Mouse (Mus musculus) liver, embryonic 16.5 days (tissue): ENCODE data around the gene Olig1. TPM values are rescaled to one million over a fixed set of nuclear protein-coding genes. Genes with fewer than 3 reads are reported as not detected.
"Not testable (repeated sequence)": the region's sequence is repeated elsewhere in the genome, so short reads cannot be mapped to it uniquely, and the experiment has no call there.

Experiments
- ATAC-seq: fragments of 200-750 bp; cut with Nextera tagmentation; 2 replicates; pipeline ENCODE4 v1.8.0; 2017; ENCODE audit warnings: low read depth, mild to moderate bottlenecking, moderate number of reproducible peaks, moderate library complexity
- H3K27ac ChIP-seq: fragments of 300-500 bp; sonication (generic); 2 replicates; pipeline ENCODE4 v1.5.1; 2014; ENCODE audit warnings: mild to moderate bottlenecking, low read length
- H3K27me3 ChIP-seq: fragments of 300-500 bp; sonication (generic); 2 replicates; pipeline ENCODE4 v1.6.1; 2014; ENCODE audit warnings: low read depth, low read length, mixed read lengths; ENCODE audit not compliant: control insufficient read depth, insufficient read depth
- H3K36me3 ChIP-seq: fragments of 300-500 bp; sonication (generic); 2 replicates; pipeline ENCODE4 v1.6.1; 2014; ENCODE audit warnings: mild to moderate bottlenecking; ENCODE audit not compliant: control insufficient read depth, insufficient read depth
- H3K4me1 ChIP-seq: fragments of 300-500 bp; sonication (generic); 2 replicates; pipeline ENCODE4 v1.6.1; 2014; ENCODE audit warnings: low read depth, low read length, mixed read lengths; ENCODE audit not compliant: control insufficient read depth
- H3K4me2 ChIP-seq: fragments of 300-500 bp; sonication (generic); 2 replicates; pipeline ENCODE4 v1.6.1; 2014; ENCODE audit warnings: low read depth, low read length, mixed read lengths
- H3K4me3 ChIP-seq: fragments of 300-500 bp; sonication (generic); 2 replicates; pipeline ENCODE4 v1.5.1; 2014; ENCODE audit warnings: low read depth, mild to moderate bottlenecking, low read length
- H3K9ac ChIP-seq: fragments of 300-500 bp; sonication (generic); 2 replicates; pipeline ENCODE4 v1.6.1; 2014; ENCODE audit warnings: low read depth, low read length
- H3K9me3 ChIP-seq: fragments of 300-500 bp; sonication (generic); replicated peaks from 2 replicates; pipeline ENCODE4 v1.6.1; 2016; ENCODE audit warnings: low read length; ENCODE audit not compliant: control insufficient read depth
- WGBS: fragments of 180-500 bp; shearing (Covaris S2); extraction: QIAGEN DNeasy Blood & Tissue Kit; methylation state at CpG from one replicate; pipeline ENCODE4 v1.1.7; 2014; ENCODE audit not compliant: insufficient replicate concordance; 5-methylcytosine and 5-hydroxymethylcytosine counted together
- polyA plus RNA-seq: library from polyadenylated mRNA; unstranded; fragments of >200 nt; fragmentation: Nextera tagmentation; extraction: Ambion mirVana; gene quantifications from 2 replicates; pipeline ENCODE4 v1.2.1, GENCODE M21; 2015

The Olig1 gene
- polyA plus RNA-seq, 1 experiment from 2014 or later, result 0.05 TPM

GRCm38 (mm10) chr16:91233241-91233944 is 36.2 kb upstream of the Olig1 start:
- H3K9ac ChIP-seq, result no peak overlapping the region
- H3K4me3 ChIP-seq, result no peak overlapping the region
- H3K4me2 ChIP-seq, result no peak overlapping the region
- H3K27me3 ChIP-seq, result peaks cover 87% of the 10 kb centered on the region
- H3K9me3 ChIP-seq, result no peaks in the 10 kb centered on the region
- ATAC-seq, result no peak
- H3K36me3 ChIP-seq, result no peaks in the 10 kb centered on the region
- 15% methylated on average over 11 of the region's 11 CpGs for WGBS
- H3K4me1 ChIP-seq, result no peaks in the 10 kb centered on the region
- H3K27ac ChIP-seq, result no peak overlapping the region

GRCm38 (mm10) chr16:91239024-91239423 is 30.5 kb upstream of the Olig1 start:
- WGBS, result 22% methylated on average over 4 of the region's 4 CpGs

DNA sequence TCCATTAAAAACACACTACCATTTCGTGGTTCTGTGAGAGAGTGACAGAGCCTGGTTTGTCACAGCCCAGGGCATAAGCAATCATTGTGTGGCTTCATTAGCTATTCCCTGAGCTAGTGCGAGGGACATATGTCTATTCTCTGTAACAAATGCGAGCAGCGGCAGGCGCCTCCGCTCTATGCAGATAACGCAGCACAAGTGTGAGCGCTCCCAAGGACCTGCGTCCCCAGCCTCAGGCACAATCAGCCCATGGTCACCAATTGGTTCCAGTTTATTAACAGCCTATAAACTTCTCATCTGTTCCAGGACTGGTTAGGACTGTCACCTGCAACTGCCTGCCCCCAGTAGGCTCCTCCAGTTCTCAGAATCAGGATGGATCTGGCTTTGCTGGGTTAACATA is 23.3 kb upstream of the Olig1 start:
- no peaks in the 10 kb centered on the region for H3K4me1 ChIP-seq
- H3K27ac ChIP-seq, result no peak overlapping the region
- H3K4me2 ChIP-seq, result no peak overlapping the region
- no peak overlapping the region for H3K4me3 ChIP-seq
- H3K36me3 ChIP-seq, result no peaks in the 10 kb centered on the region
- H3K9ac ChIP-seq, result no peak overlapping the region
- ATAC-seq, result no peak
- WGBS, result 73% methylated on average over 9 of the region's 9 CpGs
- no peaks in the 10 kb centered on the region for H3K9me3 ChIP-seq
- H3K27me3 ChIP-seq, result peaks cover 4% of the 10 kb centered on the region; the same call in 1 of the 2 replicates

More at GRCm38 (mm10) chr16:91239024-91239423, 30.5 kb upstream of the Olig1 start:
- H3K27ac ChIP-seq, result no peak overlapping the region
- H3K4me1 ChIP-seq, result no peaks in the 10 kb centered on the region
- H3K4me3 ChIP-seq, result no peak overlapping the region
- H3K27me3 ChIP-seq, result peaks cover 37% of the 10 kb centered on the region
- H3K9me3 ChIP-seq, result no peaks in the 10 kb centered on the region
- no peak overlapping the region for H3K9ac ChIP-seq
- no peaks in the 10 kb centered on the region for H3K36me3 ChIP-seq
- H3K4me2 ChIP-seq, result no peak overlapping the region
- ATAC-seq, result peak; percentile 88

DNA sequence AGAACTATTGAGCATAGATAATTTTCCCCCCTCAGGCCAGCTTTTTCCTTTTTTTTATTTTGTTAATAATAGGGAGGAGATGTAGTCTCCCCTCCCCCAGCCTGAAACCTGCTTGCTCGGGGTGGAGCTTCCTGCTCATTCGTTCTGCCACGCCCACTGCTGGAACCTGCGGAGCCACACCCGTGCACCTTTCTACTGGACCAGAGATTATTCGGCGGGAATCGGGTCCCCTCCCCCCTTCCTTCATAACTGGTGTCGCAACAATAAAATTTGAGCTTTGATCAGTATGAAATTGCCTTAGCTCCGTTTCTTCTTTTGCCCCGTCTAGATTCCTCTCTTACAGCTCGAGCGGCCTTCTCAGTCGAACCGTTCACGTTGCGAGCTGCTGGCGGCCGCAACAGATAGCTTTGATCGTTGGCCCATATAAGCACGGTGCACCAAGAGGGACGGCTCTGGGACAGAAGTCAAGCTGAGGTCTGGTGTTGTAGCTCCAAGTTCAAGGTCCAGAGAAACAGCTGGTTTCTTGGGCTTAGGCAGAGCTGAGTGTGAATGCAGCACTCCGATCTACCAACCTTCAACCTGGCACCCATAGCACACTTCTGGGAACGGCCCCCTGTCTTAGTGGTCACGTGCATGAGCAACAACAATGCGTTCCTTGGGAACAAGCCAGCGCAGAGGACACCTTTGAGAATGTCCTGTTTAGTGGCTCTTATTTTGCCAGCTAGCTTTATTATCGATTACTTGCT is 14.0 kb upstream of the Olig1 start:
- H3K4me1 ChIP-seq, H3K9me3 ChIP-seq, H3K9ac ChIP-seq, H3K4me2 ChIP-seq, ATAC-seq, H3K4me3 ChIP-seq, H3K36me3 ChIP-seq, H3K27ac ChIP-seq: not testable (repeated sequence)
- WGBS, result 14% methylated on average over 19 of the region's 28 CpGs
- H3K27me3 ChIP-seq, result peaks cover 24% of the 10 kb centered on the region

DNA sequence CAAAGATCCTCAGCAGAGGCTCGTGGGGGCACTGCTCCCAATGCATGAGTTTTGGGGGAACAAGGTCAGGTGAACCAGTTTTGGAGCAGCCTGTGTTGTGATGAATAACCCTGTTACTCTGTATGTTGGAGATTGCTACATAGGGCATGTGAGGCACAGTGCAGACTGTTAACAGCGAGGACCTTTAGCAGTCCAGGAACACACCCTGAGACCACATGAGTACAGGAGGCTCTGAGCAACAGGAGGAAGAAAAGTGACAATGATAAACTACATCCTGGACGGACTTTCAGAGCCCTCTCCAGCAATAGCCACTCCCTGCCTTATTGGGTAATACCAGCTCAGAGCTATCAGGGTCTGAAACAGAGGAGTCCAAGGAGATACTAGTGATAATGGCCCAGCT is 10.6 kb upstream of the Olig1 start:
- H3K9ac ChIP-seq, result no peak overlapping the region
- 23% methylated on average over 3 of the region's 3 CpGs for WGBS
- peaks cover 30% of the 10 kb centered on the region for H3K27me3 ChIP-seq
- no peak overlapping the region for H3K4me2 ChIP-seq
- H3K36me3 ChIP-seq, result no peaks in the 10 kb centered on the region
- no peaks in the 10 kb centered on the region for H3K4me1 ChIP-seq
- H3K27ac ChIP-seq, result no peak overlapping the region
- no peak overlapping the region for H3K4me3 ChIP-seq
- H3K9me3 ChIP-seq, result no peaks in the 10 kb centered on the region
- ATAC-seq, result no peak

DNA sequence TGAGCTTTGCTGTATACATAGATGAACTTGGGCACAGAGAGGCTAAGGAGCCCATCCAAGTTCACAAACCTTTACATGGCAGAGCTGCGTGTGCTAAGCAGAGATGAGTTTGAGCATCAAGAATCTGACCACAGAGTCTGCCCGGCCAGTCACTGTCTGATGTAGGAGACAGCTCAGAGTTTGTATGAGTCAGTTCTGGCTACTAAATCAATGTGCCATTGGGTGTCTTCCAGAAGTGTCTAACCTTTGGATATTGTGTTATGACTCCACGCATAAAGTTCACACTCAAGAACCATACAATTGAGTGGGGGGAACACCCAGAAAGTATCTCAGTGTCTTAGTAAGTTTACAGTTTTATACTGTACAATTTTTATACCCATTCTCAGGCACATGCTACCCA is 8.7 kb upstream of the Olig1 start:
- no peak for ATAC-seq
- no peaks in the 10 kb centered on the region for H3K36me3 ChIP-seq
- 65% methylated on average over 3 of the region's 3 CpGs for WGBS
- no peaks in the 10 kb centered on the region for H3K9me3 ChIP-seq
- no peak overlapping the region for H3K27ac ChIP-seq
- H3K4me1 ChIP-seq, result no peaks in the 10 kb centered on the region
- peaks cover 31% of the 10 kb centered on the region for H3K27me3 ChIP-seq
- no peak overlapping the region for H3K4me2 ChIP-seq
- H3K4me3 ChIP-seq, result no peak overlapping the region
- no peak overlapping the region for H3K9ac ChIP-seq

DNA sequence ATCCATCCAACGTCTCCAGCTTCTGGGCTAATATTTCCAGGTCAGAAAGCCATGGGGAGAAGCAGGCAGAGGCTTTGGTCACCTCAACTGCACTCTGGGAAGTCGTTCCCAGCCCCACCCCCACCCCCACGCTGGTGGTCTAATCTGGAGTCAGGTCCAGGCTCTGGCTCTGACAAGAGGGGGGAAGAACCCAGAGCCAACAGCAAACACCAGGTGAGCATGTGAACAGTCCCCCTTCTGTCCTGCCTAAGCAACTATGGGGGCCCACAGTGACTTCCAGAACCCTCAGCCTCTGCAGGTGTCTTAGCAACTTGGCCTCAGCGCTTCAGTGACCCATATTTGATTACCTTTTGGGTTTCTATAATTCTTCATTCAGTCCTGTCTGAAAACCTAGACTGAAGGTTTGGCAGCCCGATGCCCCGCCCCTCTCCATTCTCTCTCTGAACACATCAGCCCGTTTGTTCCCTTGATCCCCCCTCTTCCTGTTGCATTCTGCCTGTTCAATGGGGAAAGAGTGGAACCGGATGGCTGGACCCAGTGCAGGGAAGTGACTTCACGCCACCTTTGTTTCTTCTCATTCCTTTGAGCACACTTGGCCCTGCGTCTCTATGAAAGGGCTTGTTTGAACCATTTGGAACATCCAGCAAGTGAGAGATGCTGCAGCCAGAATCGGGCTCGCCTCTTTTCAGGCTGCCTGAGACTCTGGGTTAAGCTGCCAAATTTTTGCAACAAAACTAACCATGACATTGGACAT is 6.9 kb upstream of the Olig1 start:
- no peak overlapping the region for H3K4me2 ChIP-seq
- H3K9me3 ChIP-seq, result no peaks in the 10 kb centered on the region
- no peaks in the 10 kb centered on the region for H3K36me3 ChIP-seq
- H3K9ac ChIP-seq, result no peak overlapping the region
- no peak overlapping the region for H3K27ac ChIP-seq
- WGBS, result 24% methylated on average over 12 of the region's 12 CpGs
- peaks cover 28% of the 10 kb centered on the region for H3K27me3 ChIP-seq
- no peak overlapping the region for H3K4me3 ChIP-seq
- no peaks in the 10 kb centered on the region for H3K4me1 ChIP-seq
- ATAC-seq, result no peak

DNA sequence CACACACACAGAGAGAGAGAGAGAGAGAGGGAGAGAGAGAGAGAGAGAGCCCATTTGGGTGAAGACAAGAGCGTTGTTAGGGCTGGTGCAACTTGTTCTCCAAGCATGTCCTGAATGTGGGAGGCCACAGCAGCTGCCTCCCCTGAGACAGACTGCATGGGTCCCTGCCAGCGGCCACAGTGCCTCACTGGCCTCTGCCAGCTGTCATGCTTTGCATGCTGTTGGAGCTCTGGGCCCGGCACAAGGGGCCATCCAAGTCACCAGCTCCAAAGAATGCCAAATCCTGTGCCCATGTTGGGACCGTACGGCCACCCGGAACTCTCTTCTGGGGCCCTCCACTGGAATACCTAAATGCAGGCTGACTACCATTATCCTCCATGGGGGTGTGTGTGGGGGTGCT is 3.6 kb upstream of the Olig1 start:
- WGBS, result 70% methylated on average over 6 of the region's 6 CpGs

More for the DNA sequence above, 3.6 kb upstream of the Olig1 start:
- H3K4me1 ChIP-seq, result peaks cover 3% of the 10 kb centered on the region; the same call in 1 of the 2 replicates
- H3K9ac ChIP-seq, result no peak overlapping the region
- ATAC-seq, result no peak
- no peaks in the 10 kb centered on the region for H3K36me3 ChIP-seq
- H3K4me2 ChIP-seq, result no peak overlapping the region
- no peaks in the 10 kb centered on the region for H3K9me3 ChIP-seq
- no peak overlapping the region for H3K27ac ChIP-seq
- H3K4me3 ChIP-seq, result no peak overlapping the region
- peaks cover 56% of the 10 kb centered on the region for H3K27me3 ChIP-seq
